Mouse (Mus musculus) lung, adult 2 months (tissue): ENCODE data around the gene Strbp.

ENCODE experiments used
- CTCF ChIP-seq: fragments of 200-500 bp; IDR thresholded peaks from 2 replicates; pipeline ENCODE4 v1.5.1; 2011; ENCODE audit warnings: mild to moderate bottlenecking, low read length, control low read depth; ENCODE audit not compliant: insufficient read depth
- POLR2A ChIP-seq: fragments of 200-500 bp; IDR thresholded peaks from 2 replicates; pipeline ENCODE4 v1.6.1; 2011; ENCODE audit warnings: low read depth, mild to moderate bottlenecking, control low read depth, low read length, borderline replicate concordance; ENCODE audit errors: extremely low read depth

GRCm38 (mm10) chr2:37708835-37709234 is 5.2 kb upstream of the Strbp start:
- TF ChIP-seq CTCF (no peak), POLR2A (no peak)
